Mouse (Mus musculus): ENCODE results near the gene Pald1. TPM values are rescaled to one million over a fixed set of nuclear protein-coding genes. Genes with fewer than 3 reads are reported as not detected.

Pald1 gene
- 102 and 216 TPM in 2 replicates for total RNA-seq (2012; rRNA removed)

DNA sequence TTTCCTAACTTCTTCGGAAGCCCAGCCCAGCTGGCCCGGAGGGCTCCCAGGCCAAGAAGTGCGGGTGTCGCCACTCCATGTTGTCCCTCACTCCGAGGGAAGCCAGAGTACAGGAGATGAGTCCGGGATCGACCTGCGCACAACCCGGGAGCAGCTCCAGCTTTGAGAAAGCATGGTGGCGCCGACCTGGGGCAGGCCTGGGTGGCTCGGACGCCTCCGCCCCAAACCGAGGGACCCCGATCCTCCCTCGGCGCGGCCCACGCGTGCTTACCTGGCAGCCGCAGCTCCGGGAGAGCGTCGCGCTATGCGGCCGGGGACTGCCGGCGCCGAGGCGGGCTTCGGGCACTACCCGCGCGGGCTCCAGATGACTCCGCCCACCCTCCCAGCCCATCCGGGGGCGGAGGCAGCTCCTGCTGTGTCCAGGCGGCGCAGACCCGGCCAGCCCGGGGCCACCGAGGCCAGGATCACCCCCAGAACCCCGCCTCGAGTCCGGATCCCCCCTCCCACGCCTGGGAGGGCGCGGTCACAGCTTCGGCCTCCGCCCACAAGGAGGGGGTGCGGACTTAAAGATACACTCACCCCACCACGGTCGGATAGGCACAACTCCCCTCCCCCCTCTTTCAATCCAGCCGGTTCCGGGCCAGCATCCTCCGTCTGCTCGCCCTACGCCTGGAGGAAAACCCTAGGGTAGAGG lies at the start of gene Pald1:
Gene Pald1, minus strand, starts transcription at position 510 of the 694 bp plus-strand sequence.
- TF ChIP-seq ZC3H11A (IDR thresholded peaks at IDR 0.05; ENCODE audit: borderline replicate concordance, low read depth, low read length) (no peak), CHD2 (IDR thresholded peaks at IDR 0.05; ENCODE audit: low read depth, low read length) (no peak), MAFK (IDR thresholded peaks at IDR 0.05; ENCODE audit: insufficient read depth, low read depth, low read length) (no peak), HCFC1 (IDR thresholded peaks at IDR 0.05; ENCODE audit: borderline replicate concordance, insufficient read depth, low read length) (no peak), ZNF384 (IDR thresholded peaks at IDR 0.05; ENCODE audit: low read depth, low read length) (no peak)
- peak within 1 kb of the TSS; percentile 45 for H3K27ac ChIP-seq (ENCODE audit: insufficient read depth, low read depth, low read length, poor library complexity, severe bottlenecking)
- in situ Hi-C loops (cut with MboI; ENCODE audit: low sequenced_read_pairs in 2 of 2, unreplicated experiment in 2 of 2): no loop called here
- peaks cover 10 to 34% of the 10 kb centered on the region in 2 experiments; a peak in 3 of 4 replicates for H3K4me1 ChIP-seq (ENCODE audit: control insufficient read depth in 2 of 2, insufficient read depth in 2 of 2, low read length in 2 of 2, poor library complexity in 1 of 2)
- DNase-seq (ENCODE audit: low read depth, low spot score): no peak
- H3K9me3 ChIP-seq (ENCODE audit: control insufficient read depth, insufficient read depth, low read depth, low read length): no peaks in the 10 kb centered on the region
- peaks cover 13% of the 10 kb centered on the region for H3K36me3 ChIP-seq (ENCODE audit: control insufficient read depth, insufficient read depth, low read length, poor library complexity, severe bottlenecking)
- H3K9ac ChIP-seq (ENCODE audit: insufficient read depth, low read depth, low read length, poor library complexity, severe bottlenecking): peak within 1 kb of the TSS; percentile 77
- H3K4me3 ChIP-seq (ENCODE audit: insufficient read depth in 1 of 2, low read depth in 1 of 2, low read length in 2 of 2, poor library complexity in 1 of 2, severe bottlenecking in 1 of 2): peak within 1 kb of the TSS; percentile 87 to 89

DNA sequence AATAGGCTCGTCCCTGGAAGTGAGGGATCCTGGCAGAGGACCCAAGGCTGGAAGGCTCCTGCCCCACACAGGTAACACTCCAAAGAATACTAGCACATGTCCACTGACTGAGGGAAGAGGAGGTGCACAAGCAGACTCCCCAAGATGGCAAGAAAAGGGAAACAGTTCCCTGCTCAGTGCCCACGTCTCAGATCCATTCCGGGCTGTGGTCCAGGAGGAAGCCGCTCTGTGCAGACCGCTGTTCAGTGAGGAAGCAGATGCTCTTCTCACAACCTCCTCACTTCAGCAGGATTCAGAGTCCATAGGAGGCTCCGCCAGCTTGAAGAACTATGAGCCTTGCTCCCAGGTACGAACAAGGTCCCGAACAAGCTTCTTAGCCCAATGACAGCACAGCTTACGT lies 48.0 kb upstream of the Pald1 start:
- TF ChIP-seq CHD2 (IDR thresholded peaks at IDR 0.05; ENCODE audit: low read depth, low read length) (no peak), ZNF384 (IDR thresholded peaks at IDR 0.05; ENCODE audit: low read depth, low read length) (no peak), HCFC1 (IDR thresholded peaks at IDR 0.05; ENCODE audit: borderline replicate concordance, insufficient read depth, low read length) (no peak), MAFK (IDR thresholded peaks at IDR 0.05; ENCODE audit: insufficient read depth, low read depth, low read length) (no peak), ZC3H11A (IDR thresholded peaks at IDR 0.05; ENCODE audit: borderline replicate concordance, low read depth, low read length) (no peak)
- H3K27ac ChIP-seq (ENCODE audit: insufficient read depth, low read depth, low read length, poor library complexity, severe bottlenecking): no peak overlapping the region
- H3K4me3 ChIP-seq (ENCODE audit: insufficient read depth in 1 of 2, low read depth in 1 of 2, low read length in 2 of 2, poor library complexity in 1 of 2, severe bottlenecking in 1 of 2): no peak overlapping the region
- peaks cover 48% of the 10 kb centered on the region for H3K36me3 ChIP-seq (ENCODE audit: control insufficient read depth, insufficient read depth, low read length, poor library complexity, severe bottlenecking)
- in situ Hi-C loops (cut with MboI; ENCODE audit: low sequenced_read_pairs in 2 of 2, unreplicated experiment in 2 of 2): no loop called here
- H3K9ac ChIP-seq (ENCODE audit: insufficient read depth, low read depth, low read length, poor library complexity, severe bottlenecking): no peak overlapping the region
- H3K4me1 ChIP-seq (ENCODE audit: control insufficient read depth in 2 of 2, insufficient read depth in 2 of 2, low read length in 2 of 2, poor library complexity in 1 of 2): peaks cover 0 to 2% of the 10 kb centered on the region in 2 experiments; a peak in 1 of 4 replicates
- no peak for DNase-seq (ENCODE audit: low read depth, low spot score)
- no peaks in the 10 kb centered on the region for H3K9me3 ChIP-seq (ENCODE audit: control insufficient read depth, insufficient read depth, low read depth, low read length)

DNA sequence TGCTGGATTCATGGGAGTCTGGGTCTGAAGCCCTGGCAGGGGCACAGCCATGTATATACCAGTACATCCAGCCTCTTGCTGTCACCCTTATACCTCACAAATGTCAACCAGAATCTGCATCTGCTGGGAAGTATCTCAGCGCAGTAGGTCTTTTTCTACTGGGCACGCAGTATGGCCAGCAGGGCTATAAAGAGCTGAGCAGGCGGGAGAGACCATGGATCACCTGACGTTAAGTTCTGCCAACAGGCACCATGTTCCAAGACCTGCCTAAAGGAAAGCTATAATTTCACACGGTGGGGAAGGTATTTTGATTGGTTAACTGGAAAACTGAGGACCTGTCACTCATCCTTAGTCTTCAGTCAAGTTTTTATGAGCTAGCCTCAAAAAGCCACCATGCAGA lies 45.7 kb upstream of the Pald1 start:
- peaks cover 0 to 5% of the 10 kb centered on the region in 2 experiments; a peak in 1 of 4 replicates for H3K4me1 ChIP-seq (ENCODE audit: control insufficient read depth in 2 of 2, insufficient read depth in 2 of 2, low read length in 2 of 2, poor library complexity in 1 of 2)
- H3K4me3 ChIP-seq (ENCODE audit: insufficient read depth in 1 of 2, low read depth in 1 of 2, low read length in 2 of 2, poor library complexity in 1 of 2, severe bottlenecking in 1 of 2): no peak overlapping the region
- TF ChIP-seq ZNF384 (IDR thresholded peaks at IDR 0.05; ENCODE audit: low read depth, low read length): no peak
- TF ChIP-seq CHD2 (IDR thresholded peaks at IDR 0.05; ENCODE audit: low read depth, low read length): no peak
- no peak for TF ChIP-seq MAFK (IDR thresholded peaks at IDR 0.05; ENCODE audit: insufficient read depth, low read depth, low read length)
- no peak for TF ChIP-seq ZC3H11A (IDR thresholded peaks at IDR 0.05; ENCODE audit: borderline replicate concordance, low read depth, low read length)
- TF ChIP-seq HCFC1 (IDR thresholded peaks at IDR 0.05; ENCODE audit: borderline replicate concordance, insufficient read depth, low read length): no peak
- no peak overlapping the region for H3K9ac ChIP-seq (ENCODE audit: insufficient read depth, low read depth, low read length, poor library complexity, severe bottlenecking)
- H3K36me3 ChIP-seq (ENCODE audit: control insufficient read depth, insufficient read depth, low read length, poor library complexity, severe bottlenecking): peaks cover 56% of the 10 kb centered on the region
- H3K27ac ChIP-seq (ENCODE audit: insufficient read depth, low read depth, low read length, poor library complexity, severe bottlenecking): no peak overlapping the region
- no peaks in the 10 kb centered on the region for H3K9me3 ChIP-seq (ENCODE audit: control insufficient read depth, insufficient read depth, low read depth, low read length)
- in situ Hi-C loops (cut with MboI; ENCODE audit: low sequenced_read_pairs in 2 of 2, unreplicated experiment in 2 of 2): no loop called here
- no peak for DNase-seq (ENCODE audit: low read depth, low spot score)

DNA sequence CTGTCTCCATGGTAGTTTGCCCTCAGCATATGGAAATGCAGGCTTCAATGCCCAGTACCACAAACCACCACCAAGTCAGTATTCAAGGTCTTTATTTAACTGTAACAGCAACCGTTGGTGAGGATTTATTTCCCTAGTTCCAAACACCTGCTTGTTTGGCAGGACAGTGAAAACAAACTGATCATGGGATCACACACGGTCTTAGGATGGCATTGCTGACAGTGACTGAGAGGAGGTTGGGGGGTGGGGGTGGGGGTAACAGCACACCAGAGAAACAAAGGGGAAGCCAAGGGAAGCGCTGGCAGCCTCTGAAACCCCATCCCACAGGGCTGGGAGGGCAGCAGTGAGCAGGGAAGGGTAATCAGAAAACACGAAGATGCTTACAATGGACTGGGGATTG lies 45.1 kb upstream of the Pald1 start:
- H3K27ac ChIP-seq (ENCODE audit: insufficient read depth, low read depth, low read length, poor library complexity, severe bottlenecking): no peak overlapping the region
- in situ Hi-C loops (cut with MboI; ENCODE audit: low sequenced_read_pairs in 2 of 2, unreplicated experiment in 2 of 2): no loop called here
- H3K9ac ChIP-seq (ENCODE audit: insufficient read depth, low read depth, low read length, poor library complexity, severe bottlenecking): no peak overlapping the region
- TF ChIP-seq ZC3H11A (IDR thresholded peaks at IDR 0.05; ENCODE audit: borderline replicate concordance, low read depth, low read length) (no peak), HCFC1 (IDR thresholded peaks at IDR 0.05; ENCODE audit: borderline replicate concordance, insufficient read depth, low read length) (no peak), MAFK (IDR thresholded peaks at IDR 0.05; ENCODE audit: insufficient read depth, low read depth, low read length) (no peak), CHD2 (IDR thresholded peaks at IDR 0.05; ENCODE audit: low read depth, low read length) (no peak), ZNF384 (IDR thresholded peaks at IDR 0.05; ENCODE audit: low read depth, low read length) (no peak)
- no peak for DNase-seq (ENCODE audit: low read depth, low spot score)
- H3K4me3 ChIP-seq (ENCODE audit: insufficient read depth in 1 of 2, low read depth in 1 of 2, low read length in 2 of 2, poor library complexity in 1 of 2, severe bottlenecking in 1 of 2): no peak overlapping the region
- no peaks in the 10 kb centered on the region for H3K9me3 ChIP-seq (ENCODE audit: control insufficient read depth, insufficient read depth, low read depth, low read length)
- H3K4me1 ChIP-seq (ENCODE audit: control insufficient read depth in 2 of 2, insufficient read depth in 2 of 2, low read length in 2 of 2, poor library complexity in 1 of 2): peaks cover 0 to 7% of the 10 kb centered on the region in 2 experiments; a peak in 1 of 4 replicates
- H3K36me3 ChIP-seq (ENCODE audit: control insufficient read depth, insufficient read depth, low read length, poor library complexity, severe bottlenecking): peaks cover 57% of the 10 kb centered on the region

Measured in ES-E14 (cell line).